Mouse (Mus musculus): Measurements from ENCODE around the gene Sumf2.

- TF ChIP-seq EP300 (IDR thresholded peaks at IDR 0.05; ENCODE audit: insufficient read depth, low read depth, low read length), result no peak
- no peak for TF ChIP-seq POLR2A (IDR thresholded peaks at IDR 0.05; ENCODE audit: insufficient read depth, low read length)
- TF ChIP-seq CTCF (IDR thresholded peaks at IDR 0.05; ENCODE audit: low read depth, low read length), result peak; percentile 68
Observed at GRCm38 (mm10) chr5:129878946-129879345, 32.2 kb downstream of the Sumf2 start.
